Mouse (Mus musculus) ovary, postnatal 10 days (tissue): ENCODE results near the gene Dennd1b.

Experiments
- DNase-seq: peaks from one replicate; pipeline ENCODE4 v3.0.0; 2022; ENCODE audit warnings: low spot score

The Dennd1b gene

GRCm38 (mm10) chr1:139015118-139015788 lies 52.0 kb downstream of the Dennd1b start:
- no peak for DNase-seq

GRCm38 (mm10) chr1:139021298-139021697 lies 58.1 kb downstream of the Dennd1b start:
- no peak for DNase-seq

GRCm38 (mm10) chr1:139025882-139026645 lies 62.8 kb downstream of the Dennd1b start:
- DNase-seq: no peak

GRCm38 (mm10) chr1:139029521-139029920 lies 66.3 kb downstream of the Dennd1b start:
- DNase-seq: no peak

GRCm38 (mm10) chr1:139032411-139032810 lies 69.2 kb downstream of the Dennd1b start:
- no peak for DNase-seq

- no peak for DNase-seq
These were observed 71.9 kb downstream of the Dennd1b start for GRCm38 (mm10) chr1:139035141-139035540.

GRCm38 (mm10) chr1:139036302-139036701 lies 73.1 kb downstream of the Dennd1b start:
- no peak for DNase-seq

- no peak for DNase-seq
These were observed 73.7 kb downstream of the Dennd1b start for GRCm38 (mm10) chr1:139036768-139037507.

- DNase-seq: no peak
These were observed 74.8 kb downstream of the Dennd1b start for GRCm38 (mm10) chr1:139038074-139038473.

GRCm38 (mm10) chr1:139038620-139039019 lies 75.4 kb downstream of the Dennd1b start:
- DNase-seq: no peak

- DNase-seq: no peak
These were observed 76.4 kb downstream of the Dennd1b start for GRCm38 (mm10) chr1:139039529-139040230.

GRCm38 (mm10) chr1:139049075-139049474 lies 85.8 kb downstream of the Dennd1b start:
- DNase-seq: no peak

- DNase-seq: no peak
These were observed 86.7 kb downstream of the Dennd1b start for GRCm38 (mm10) chr1:139049881-139050472.

GRCm38 (mm10) chr1:139053003-139053402 lies 89.8 kb downstream of the Dennd1b start:
- no peak for DNase-seq

- DNase-seq: no peak
These were observed 97.1 kb downstream of the Dennd1b start for GRCm38 (mm10) chr1:139060301-139060700.

- DNase-seq: no peak
These were observed 101.5 kb downstream of the Dennd1b start for GRCm38 (mm10) chr1:139064711-139065110.

- no peak for DNase-seq
These were observed 104.0 kb downstream of the Dennd1b start for GRCm38 (mm10) chr1:139067210-139067609.

GRCm38 (mm10) chr1:139071015-139071414 lies 107.8 kb downstream of the Dennd1b start:
- DNase-seq: no peak

- no peak for DNase-seq
These were observed 112.4 kb downstream of the Dennd1b start for GRCm38 (mm10) chr1:139075671-139076070.

- no peak for DNase-seq
These were observed 114.8 kb downstream of the Dennd1b start for GRCm38 (mm10) chr1:139077989-139078388.

GRCm38 (mm10) chr1:139079000-139079399 lies 115.8 kb downstream of the Dennd1b start:
- DNase-seq: no peak

GRCm38 (mm10) chr1:139079523-139079922 lies 116.3 kb downstream of the Dennd1b start:
- no peak for DNase-seq
